Mouse (Mus musculus) hindbrain, embryonic 12.5 days (tissue): Measurements from ENCODE around the gene Gm20388. TPM values are rescaled to one million over a fixed set of nuclear protein-coding genes. Genes with fewer than 3 reads are reported as not detected.

ENCODE experiments used
- ATAC-seq: fragments of 200-750 bp; cut with Nextera tagmentation; 2 replicates; pipeline ENCODE4 v1.8.0; 2017; ENCODE audit warnings: moderate TSS enrichment; ENCODE audit not compliant: low FRiP score
- H3K27ac ChIP-seq: fragments of 300-500 bp; sonication (generic); 2 replicates; pipeline ENCODE4 v1.5.1; 2016; ENCODE audit warnings: mild to moderate bottlenecking
- H3K27me3 ChIP-seq: fragments of 300-500 bp; sonication (generic); 2 replicates; pipeline ENCODE4 v1.6.1; 2016; ENCODE audit warnings: mild to moderate bottlenecking
- H3K36me3 ChIP-seq: fragments of 300-500 bp; sonication (generic); 2 replicates; pipeline ENCODE4 v1.6.1; 2016; ENCODE audit warnings: mild to moderate bottlenecking
- H3K4me1 ChIP-seq: fragments of 300-500 bp; sonication (generic); 2 replicates; pipeline ENCODE4 v1.6.1; 2016
- H3K4me2 ChIP-seq: fragments of 300-500 bp; sonication (generic); replicated peaks from 2 replicates; pipeline ENCODE4 v1.6.1; 2016; ENCODE audit warnings: mild to moderate bottlenecking
- H3K4me3 ChIP-seq: fragments of 300-500 bp; sonication (generic); 2 replicates; pipeline ENCODE4 v1.5.1; 2016; ENCODE audit warnings: mild to moderate bottlenecking
- H3K9ac ChIP-seq: fragments of 300-500 bp; sonication (generic); 2 replicates; pipeline ENCODE4 v1.6.1; 2016; ENCODE audit warnings: mild to moderate bottlenecking, moderate library complexity
- H3K9me3 ChIP-seq: fragments of 300-500 bp; sonication (generic); replicated peaks from 2 replicates; pipeline ENCODE4 v1.6.1; 2016; ENCODE audit warnings: mild to moderate bottlenecking
- WGBS: fragments of 180-500 bp; shearing (Covaris S2); methylation state at CpG from one replicate; pipeline ENCODE4 v1.1.7; 2016; 5-methylcytosine and 5-hydroxymethylcytosine counted together
- polyA plus RNA-seq: library from polyadenylated mRNA; unstranded; fragments of >200 nt; fragmentation: Nextera tagmentation; extraction: Ambion mirVana; gene quantifications from 2 replicates; pipeline ENCODE4 v1.2.1, GENCODE M21; 2016

Gm20388 gene
- polyA plus RNA-seq, 1 experiment from 2014 or later, result not detected

DNA sequence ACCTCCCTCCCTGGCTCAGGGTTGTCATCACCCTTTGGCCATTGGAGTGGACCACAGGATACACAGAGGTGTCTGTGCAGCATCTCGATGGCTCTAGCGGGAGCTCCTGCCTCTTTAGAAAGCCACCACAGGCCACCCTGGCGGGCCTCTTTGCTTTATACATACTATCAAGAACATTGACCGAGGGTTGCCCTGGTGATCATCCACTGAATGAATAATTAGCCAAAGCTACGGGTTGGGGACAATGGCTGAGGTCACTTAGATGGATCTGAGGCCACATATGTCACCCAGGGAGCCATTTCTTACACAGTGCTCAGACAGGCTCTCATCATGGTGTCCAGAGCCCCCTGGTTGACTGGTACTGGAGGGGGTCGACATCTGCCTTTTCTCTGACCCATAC, 107.7 kb downstream of the Gm20388 start:
- H3K4me2 ChIP-seq, result no peak overlapping the region
- no peak overlapping the region for H3K9ac ChIP-seq
- H3K27me3 ChIP-seq, result 0 out of 2 replicates have a peak, but pooled peaks cover 5% of the 10 kb centered on the region
- 30% methylated on average over 6 of the region's 6 CpGs for WGBS
- ATAC-seq, result no peak
- H3K4me1 ChIP-seq, result peaks cover 13% of the 10 kb centered on the region; the same call in 1 of the 2 replicates
- H3K4me3 ChIP-seq, result no peak overlapping the region
- no peak overlapping the region for H3K27ac ChIP-seq
- H3K9me3 ChIP-seq, result no peaks in the 10 kb centered on the region
- H3K36me3 ChIP-seq, result no peaks in the 10 kb centered on the region

DNA sequence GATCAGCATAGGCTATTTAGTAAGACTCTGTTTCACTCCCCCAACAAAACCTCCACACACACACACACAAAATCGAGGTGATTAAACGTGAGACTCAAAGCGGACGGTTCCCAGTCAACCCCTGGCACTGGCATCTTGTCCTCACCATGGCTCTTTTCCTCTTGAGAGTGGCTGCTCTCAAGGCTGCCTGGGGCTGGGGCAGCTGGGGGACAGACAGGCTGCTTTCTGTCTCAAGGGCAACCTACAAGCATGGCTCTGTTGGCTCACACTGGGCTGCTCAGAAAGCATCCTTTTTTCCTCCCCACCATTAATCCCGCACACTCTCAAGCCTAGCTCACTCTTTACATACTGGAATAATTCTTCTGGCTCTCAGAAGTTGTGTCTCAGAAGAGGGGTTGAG, 108.7 kb downstream of the Gm20388 start:
- no peak for ATAC-seq
- no peak overlapping the region for H3K27ac ChIP-seq
- H3K9ac ChIP-seq, result no peak overlapping the region
- 0 out of 2 replicates have a peak, but pooled peaks cover 5% of the 10 kb centered on the region for H3K27me3 ChIP-seq
- no peak overlapping the region for H3K4me3 ChIP-seq
- no peak overlapping the region for H3K4me2 ChIP-seq
- H3K36me3 ChIP-seq, result no peaks in the 10 kb centered on the region
- H3K4me1 ChIP-seq, result peaks cover 9% of the 10 kb centered on the region; the same call in 1 of the 2 replicates
- no peaks in the 10 kb centered on the region for H3K9me3 ChIP-seq
- WGBS, result 74% methylated on average over 5 of the region's 5 CpGs

DNA sequence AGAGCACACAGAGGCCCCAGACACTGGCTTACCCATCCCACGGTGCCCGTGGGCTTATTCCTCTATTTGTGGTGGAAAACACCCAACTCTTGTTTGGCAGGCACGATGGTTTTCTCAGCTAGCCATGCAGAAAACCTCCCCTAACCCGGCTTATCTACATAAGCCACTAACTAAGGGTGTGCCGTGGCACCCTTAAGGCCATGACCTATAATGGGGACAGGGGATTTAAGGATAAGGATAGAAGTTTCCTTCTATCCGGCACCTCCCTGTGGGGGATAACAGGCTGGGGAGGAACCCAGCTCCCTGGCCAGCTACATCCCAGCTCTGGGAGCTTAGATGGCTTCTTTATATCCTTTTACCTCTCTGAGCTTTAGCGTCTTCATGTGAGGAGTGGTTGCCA, 109.7 kb downstream of the Gm20388 start:
- H3K4me2 ChIP-seq, result no peak overlapping the region
- H3K4me3 ChIP-seq, result no peak overlapping the region
- no peaks in the 10 kb centered on the region for H3K36me3 ChIP-seq
- no peak for ATAC-seq
- 0 out of 2 replicates have a peak, but pooled peaks cover 5% of the 10 kb centered on the region for H3K27me3 ChIP-seq
- no peak overlapping the region for H3K9ac ChIP-seq
- no peak overlapping the region for H3K27ac ChIP-seq
- no peaks in the 10 kb centered on the region for H3K9me3 ChIP-seq
- H3K4me1 ChIP-seq, result peaks cover 4% of the 10 kb centered on the region; the same call in 1 of the 2 replicates
- 79% methylated on average over 7 of the region's 7 CpGs for WGBS

DNA sequence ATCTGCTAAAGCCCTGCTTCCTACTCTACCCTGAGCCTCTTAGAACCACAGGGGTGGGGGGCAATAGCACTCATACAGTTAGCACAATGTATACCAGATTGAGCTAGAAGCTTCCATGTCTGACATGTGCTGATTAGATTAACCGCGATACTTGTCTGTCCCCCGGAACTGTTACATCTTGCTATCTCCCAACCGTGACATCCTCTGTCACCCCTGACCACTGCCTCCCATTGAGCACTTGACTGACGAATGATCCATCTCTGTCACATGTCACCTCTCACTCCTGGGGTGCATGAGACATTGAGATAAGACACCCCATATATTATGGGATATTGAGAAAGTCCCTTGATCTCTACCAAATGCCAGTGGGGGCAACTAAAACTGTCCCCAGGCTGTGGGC, 115.6 kb downstream of the Gm20388 start:
- H3K36me3 ChIP-seq, result no peaks in the 10 kb centered on the region
- no peaks in the 10 kb centered on the region for H3K27me3 ChIP-seq
- H3K9me3 ChIP-seq, result no peaks in the 10 kb centered on the region
- no peak overlapping the region for H3K4me3 ChIP-seq
- H3K4me2 ChIP-seq, result no peak overlapping the region
- ATAC-seq, result no peak
- 82% methylated on average over 5 of the region's 5 CpGs for WGBS
- no peak overlapping the region for H3K27ac ChIP-seq
- peaks cover 6% of the 10 kb centered on the region; the same call in 1 of the 2 replicates for H3K4me1 ChIP-seq
- H3K9ac ChIP-seq, result no peak overlapping the region

DNA sequence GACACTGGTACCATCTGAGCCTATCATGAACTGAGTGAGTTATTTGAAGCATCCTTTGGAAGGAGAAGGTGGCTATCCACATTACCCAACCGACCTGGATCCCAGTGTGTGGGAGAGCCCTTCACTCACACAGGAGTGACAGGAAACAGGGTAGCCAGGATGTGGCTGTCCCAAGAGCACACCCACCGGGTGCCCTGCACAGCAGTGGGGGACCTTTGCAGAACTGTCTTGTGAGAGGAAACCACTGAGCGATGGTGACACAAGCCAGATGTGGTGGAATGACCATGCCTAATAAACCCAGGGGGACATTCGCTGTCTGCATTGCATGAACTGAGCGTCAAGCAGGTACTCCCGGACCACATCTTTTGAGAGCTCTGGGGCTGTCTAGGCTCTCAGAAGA, 116.3 kb downstream of the Gm20388 start:
- ATAC-seq, result no peak

DNA sequence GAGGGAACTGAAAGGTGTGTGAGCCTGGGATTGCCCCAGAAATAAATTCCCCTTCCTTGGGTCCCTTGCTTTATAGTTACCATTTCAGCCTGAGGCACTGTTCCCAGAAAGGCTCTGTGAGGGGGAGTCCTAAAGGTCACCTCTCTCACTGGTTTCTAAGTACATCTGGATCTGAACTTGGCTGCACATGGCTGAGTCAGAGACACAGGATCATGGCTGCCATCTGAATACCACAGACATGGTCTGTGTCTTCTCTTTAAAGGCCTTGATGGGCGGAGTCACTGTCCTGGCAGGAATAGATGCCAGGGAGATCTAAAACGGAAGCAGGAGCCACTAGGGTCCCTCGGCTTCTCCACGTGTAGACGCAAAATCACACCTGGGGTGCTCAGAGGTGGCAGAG, 119.8 kb downstream of the Gm20388 start:
- Histone ChIP-seq H3K4me3 (no peak overlapping the region), H3K27ac (no peak overlapping the region), H3K4me2 (no peak overlapping the region), H3K36me3 (no peaks in the 10 kb centered on the region), H3K4me1 (peaks cover 16% of the 10 kb centered on the region), H3K27me3 (no peaks in the 10 kb centered on the region), H3K9ac (no peak overlapping the region), H3K9me3 (no peaks in the 10 kb centered on the region)
- WGBS, result 81% methylated on average over 5 of the region's 5 CpGs
- no peak for ATAC-seq

More for the DNA sequence above, 116.3 kb downstream of the Gm20388 start:
- WGBS, result 87% methylated on average over 6 of the region's 6 CpGs
- no peaks in the 10 kb centered on the region for H3K36me3 ChIP-seq
- no peak overlapping the region for H3K9ac ChIP-seq
- no peak overlapping the region for H3K4me3 ChIP-seq
- no peak overlapping the region for H3K4me2 ChIP-seq
- H3K27ac ChIP-seq, result no peak overlapping the region
- H3K4me1 ChIP-seq, result peaks cover 6% of the 10 kb centered on the region; the same call in 1 of the 2 replicates
- H3K27me3 ChIP-seq, result no peaks in the 10 kb centered on the region
- H3K9me3 ChIP-seq, result no peaks in the 10 kb centered on the region

DNA sequence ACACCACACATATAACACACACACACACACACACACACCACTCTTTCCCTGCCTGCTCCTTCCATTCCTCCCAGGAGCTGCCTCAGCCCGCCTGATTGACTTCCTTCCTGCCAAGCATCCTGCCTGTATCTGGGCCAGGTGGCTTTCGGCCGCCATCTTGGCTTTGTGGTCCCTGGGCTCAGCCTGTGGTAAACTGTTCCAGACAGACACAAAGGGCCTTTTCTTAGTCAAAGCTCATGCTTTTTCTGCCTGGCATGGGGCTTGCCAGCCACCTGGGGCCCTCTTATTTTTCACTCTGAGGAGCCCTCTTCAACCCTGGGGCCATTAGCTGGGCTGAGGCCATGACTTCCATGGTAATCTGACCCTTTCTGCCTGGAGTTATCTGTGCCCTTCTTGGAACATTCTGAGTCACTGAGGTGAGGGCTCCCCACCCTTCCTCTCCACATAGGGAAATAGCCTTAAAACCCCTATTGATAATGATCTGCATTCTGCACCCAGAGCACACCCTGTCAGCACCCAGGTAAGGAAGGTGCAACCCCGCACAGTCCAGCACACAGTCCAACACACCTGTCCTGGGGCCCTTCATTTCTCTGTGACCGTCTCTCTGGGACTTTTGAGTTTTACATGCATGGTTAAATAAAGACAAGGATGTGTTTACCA, 122.0 kb downstream of the Gm20388 start:
- WGBS, result 81% methylated on average over 5 of the region's 5 CpGs
- H3K36me3 ChIP-seq, result no peaks in the 10 kb centered on the region
- ATAC-seq, result no peak
- H3K9me3 ChIP-seq, result no peaks in the 10 kb centered on the region
- peaks cover 20% of the 10 kb centered on the region for H3K4me1 ChIP-seq
- H3K4me2 ChIP-seq, result no peak overlapping the region
- H3K27ac ChIP-seq, result no peak overlapping the region; the same call in 1 of the 2 replicates
- no peak overlapping the region for H3K4me3 ChIP-seq
- no peak overlapping the region for H3K9ac ChIP-seq
- H3K27me3 ChIP-seq, result no peaks in the 10 kb centered on the region

DNA sequence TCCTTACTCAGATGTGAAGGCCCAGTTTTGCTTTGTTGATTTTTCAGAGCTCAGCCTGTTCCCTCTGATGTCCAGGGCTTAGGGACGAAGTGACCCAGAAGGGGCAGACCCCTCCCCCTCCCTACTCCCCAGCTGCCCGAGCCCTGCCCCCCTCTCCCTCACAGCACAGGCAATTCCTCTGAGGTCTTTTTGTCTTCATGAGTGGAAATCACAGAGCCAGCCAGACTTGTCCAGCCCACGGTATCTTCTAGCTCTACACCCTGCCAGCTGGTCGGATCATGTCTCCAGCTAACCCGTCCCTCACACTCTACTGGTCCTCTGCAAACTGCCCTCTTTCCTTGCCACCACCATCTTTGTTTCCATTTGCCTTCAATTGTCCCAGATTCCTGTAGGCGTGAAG, 123.8 kb downstream of the Gm20388 start:
- peaks cover 20% of the 10 kb centered on the region for H3K4me1 ChIP-seq
- H3K9ac ChIP-seq, result no peak overlapping the region

DNA sequence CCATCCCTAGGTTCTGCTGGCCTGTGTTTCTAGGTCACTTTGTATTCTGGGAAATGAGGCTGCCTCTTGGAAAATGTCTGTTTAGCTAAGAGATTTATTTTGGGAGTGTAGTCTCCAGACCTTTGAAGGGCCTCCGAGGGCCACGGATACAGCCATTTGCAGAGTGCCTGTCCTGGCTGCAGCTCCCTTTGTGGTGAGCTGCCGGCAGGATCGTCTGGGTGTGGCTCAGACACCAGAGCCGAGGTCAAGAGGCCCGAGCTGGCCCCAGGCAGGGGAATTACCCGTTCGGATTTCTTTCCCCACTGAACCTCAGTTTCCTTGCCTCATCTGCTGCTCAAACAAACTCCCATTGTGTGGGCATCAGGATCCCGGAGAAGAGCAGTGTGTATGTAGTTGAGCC, 125.5 kb downstream of the Gm20388 start:
- Histone ChIP-seq H3K27ac (no peak overlapping the region), H3K9ac (no peak overlapping the region), H3K9me3 (no peaks in the 10 kb centered on the region), H3K4me1 (peaks cover 15% of the 10 kb centered on the region), H3K4me2 (no peak overlapping the region), H3K4me3 (no peak overlapping the region), H3K27me3 (no peaks in the 10 kb centered on the region), H3K36me3 (no peaks in the 10 kb centered on the region)
- no peak for ATAC-seq
- WGBS, result 19% methylated on average over 9 of the region's 9 CpGs

More for the DNA sequence above, 123.8 kb downstream of the Gm20388 start:
- H3K4me3 ChIP-seq, result no peak overlapping the region
- H3K36me3 ChIP-seq, result no peaks in the 10 kb centered on the region
- ATAC-seq, result no peak
- WGBS, result 26% methylated on average over 6 of the region's 6 CpGs
- H3K9me3 ChIP-seq, result no peaks in the 10 kb centered on the region
- H3K27ac ChIP-seq, result no peak overlapping the region
- no peak overlapping the region for H3K4me2 ChIP-seq
- no peaks in the 10 kb centered on the region for H3K27me3 ChIP-seq

DNA sequence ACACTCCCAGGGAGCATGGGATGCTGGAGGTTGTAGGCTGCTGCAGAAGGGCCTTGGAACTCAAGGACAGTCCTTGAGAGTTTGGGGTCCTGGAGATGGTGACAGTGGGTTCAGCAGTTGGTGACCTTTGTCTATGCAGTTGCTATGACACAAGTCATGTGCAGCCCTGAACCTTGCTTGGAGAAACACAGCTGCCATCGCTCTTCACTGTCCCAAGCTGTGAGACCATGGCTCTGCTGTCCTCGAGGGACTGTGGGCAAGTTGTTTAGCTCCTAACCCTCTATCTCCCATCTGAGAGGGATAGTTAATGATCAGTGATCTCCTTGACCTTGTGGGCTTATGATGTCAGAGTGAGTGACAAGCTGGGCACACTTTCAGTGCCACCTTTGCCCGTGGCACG, 125.9 kb downstream of the Gm20388 start:
- H3K4me3 ChIP-seq, result no peak overlapping the region
- no peaks in the 10 kb centered on the region for H3K9me3 ChIP-seq
- H3K4me2 ChIP-seq, result no peak overlapping the region
- H3K9ac ChIP-seq, result no peak overlapping the region
- H3K36me3 ChIP-seq, result no peaks in the 10 kb centered on the region
- H3K4me1 ChIP-seq, result peaks cover 15% of the 10 kb centered on the region
- H3K27me3 ChIP-seq, result no peaks in the 10 kb centered on the region
- 59% methylated on average over 4 of the region's 4 CpGs for WGBS
- no peak for ATAC-seq
- no peak overlapping the region for H3K27ac ChIP-seq

DNA sequence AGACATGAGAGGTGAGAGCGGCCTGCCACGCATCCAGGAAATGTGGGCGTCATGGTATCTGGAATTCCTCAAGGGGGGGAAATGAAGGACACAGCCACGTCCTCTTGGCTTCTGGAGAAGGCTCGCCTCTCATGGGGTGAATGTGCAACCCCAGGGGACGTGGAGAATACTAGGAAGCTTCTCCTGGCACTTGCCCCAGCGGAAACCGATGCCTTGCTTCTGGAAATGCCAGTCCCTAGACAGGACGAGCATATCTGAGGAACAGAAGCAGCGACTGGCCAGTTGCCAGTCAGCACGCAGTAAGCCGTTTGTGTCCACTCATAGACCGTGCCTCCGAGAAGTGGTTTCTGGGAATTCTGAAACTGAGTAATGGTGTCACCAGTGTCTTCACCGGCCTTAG, 126.6 kb downstream of the Gm20388 start:
- Histone ChIP-seq H3K4me2 (no peak overlapping the region), H3K27me3 (no peaks in the 10 kb centered on the region), H3K9me3 (no peaks in the 10 kb centered on the region), H3K36me3 (no peaks in the 10 kb centered on the region), H3K4me1 (peaks cover 15% of the 10 kb centered on the region), H3K27ac (no peak overlapping the region), H3K4me3 (no peak overlapping the region), H3K9ac (no peak overlapping the region)
- WGBS, result 89% methylated on average over 15 of the region's 15 CpGs
- ATAC-seq, result no peak

DNA sequence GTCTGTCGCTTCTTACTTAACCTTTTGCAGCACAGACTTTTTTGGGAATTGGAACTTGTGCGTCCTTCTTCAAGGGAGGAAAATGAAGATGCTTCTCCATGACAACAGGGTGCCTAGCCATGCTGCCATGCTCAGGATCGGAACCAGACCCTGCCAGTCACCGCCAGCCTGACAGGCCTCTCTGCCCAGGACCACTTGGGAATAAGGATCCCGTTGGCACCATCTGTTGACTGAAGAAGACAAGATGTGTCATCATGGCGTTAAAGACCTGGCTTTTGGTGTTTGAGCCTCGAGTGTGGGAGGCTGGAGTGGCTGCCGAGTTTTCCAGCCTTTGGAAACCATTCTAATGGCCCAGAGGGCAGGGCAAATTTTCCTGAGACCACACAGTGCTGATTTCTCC, 127.0 kb downstream of the Gm20388 start:
- ATAC-seq, result no peak
- Histone ChIP-seq H3K4me2 (no peak overlapping the region), H3K4me3 (no peak overlapping the region), H3K27ac (no peak overlapping the region), H3K4me1 (peaks cover 12% of the 10 kb centered on the region), H3K36me3 (no peaks in the 10 kb centered on the region), H3K27me3 (no peaks in the 10 kb centered on the region), H3K9me3 (no peaks in the 10 kb centered on the region), H3K9ac (no peak overlapping the region)
- WGBS, result 86% methylated on average over 8 of the region's 8 CpGs

DNA sequence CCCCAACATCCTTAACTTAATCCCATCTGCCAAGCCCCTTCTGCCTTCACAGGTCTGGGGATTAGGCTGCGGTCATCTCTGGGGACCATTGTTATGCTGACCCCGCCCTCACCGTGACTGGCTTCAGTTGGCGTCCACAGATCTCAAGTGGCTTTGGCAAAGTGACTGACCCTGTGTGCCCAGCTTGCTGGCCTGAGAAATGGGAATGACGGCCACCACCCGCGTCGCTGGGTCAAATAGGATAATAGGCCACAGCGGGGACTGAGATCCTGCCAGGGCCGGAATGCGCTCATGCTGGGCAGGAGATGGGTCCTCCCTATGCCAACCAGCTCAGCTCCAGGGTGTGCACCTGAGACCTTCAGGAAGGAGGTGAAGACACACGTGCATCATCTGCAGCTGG, 128.1 kb downstream of the Gm20388 start:
- ATAC-seq, result no peak

More for the DNA sequence above, 128.1 kb downstream of the Gm20388 start:
- H3K36me3 ChIP-seq, result no peaks in the 10 kb centered on the region
- no peak overlapping the region for H3K27ac ChIP-seq
- H3K4me1 ChIP-seq, result peaks cover 11% of the 10 kb centered on the region
- H3K9me3 ChIP-seq, result no peaks in the 10 kb centered on the region
- no peak overlapping the region for H3K4me3 ChIP-seq
- H3K4me2 ChIP-seq, result no peak overlapping the region
- 88% methylated on average over 12 of the region's 12 CpGs for WGBS
- H3K27me3 ChIP-seq, result no peaks in the 10 kb centered on the region
- no peak overlapping the region for H3K9ac ChIP-seq
